Mouse (Mus musculus): ENCODE results near the gene Defa34.
"Not testable (repeated sequence)": the region's sequence is repeated elsewhere in the genome, so short reads cannot be mapped to it uniquely, and the experiment has no call there.

Defa34 gene

DNA sequence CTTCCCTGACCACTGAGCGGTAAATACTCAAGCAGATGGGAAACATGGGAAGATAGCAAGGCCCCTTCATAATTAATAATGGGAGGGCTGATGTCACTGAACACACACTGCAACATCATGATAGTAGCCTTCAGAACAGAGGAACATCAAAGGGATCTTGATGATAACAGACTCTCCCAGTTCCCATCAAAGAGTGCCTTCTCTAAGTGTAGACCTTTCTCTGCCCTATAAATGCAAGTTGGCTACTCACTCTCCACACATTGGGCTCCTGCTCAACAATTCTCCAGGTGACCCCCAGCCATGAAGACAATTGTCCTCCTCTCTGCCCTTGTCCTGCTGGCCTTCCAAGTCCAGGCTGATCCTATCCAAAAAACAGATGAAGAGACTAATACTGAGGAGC lies at the start of gene Defa34:
Defa34 (plus strand) TSS at position 301 of the 400 bp plus-strand sequence.
- DNase-seq (ENCODE audit: low read depth, low spot score) = not testable (repeated sequence)

DNA sequence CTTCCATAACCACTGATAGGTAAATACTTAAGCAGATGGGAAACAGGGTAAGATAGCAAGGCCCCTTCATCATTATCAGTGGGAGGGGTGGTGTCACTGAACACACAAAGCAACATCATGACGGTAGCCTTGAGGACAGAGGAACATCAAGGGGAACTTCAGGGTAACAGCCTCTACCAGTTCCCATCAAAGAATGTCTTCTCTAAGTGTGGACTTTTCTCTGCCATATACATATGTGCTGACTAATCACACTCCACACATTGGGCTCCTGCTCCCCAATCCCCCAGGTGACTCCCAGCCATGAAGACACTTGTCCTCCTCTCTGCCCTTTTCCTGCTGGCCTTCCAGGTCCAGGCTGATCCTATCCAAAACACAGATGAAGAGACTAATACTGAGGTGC lies 47.7 kb upstream of the Defa34 start, which contains the start of gene Defa26:
Defa26 (plus strand) TSS at position 301 of the 400 bp plus-strand sequence.
- not testable (repeated sequence) for DNase-seq (ENCODE audit: low read depth, low spot score)

DNA sequence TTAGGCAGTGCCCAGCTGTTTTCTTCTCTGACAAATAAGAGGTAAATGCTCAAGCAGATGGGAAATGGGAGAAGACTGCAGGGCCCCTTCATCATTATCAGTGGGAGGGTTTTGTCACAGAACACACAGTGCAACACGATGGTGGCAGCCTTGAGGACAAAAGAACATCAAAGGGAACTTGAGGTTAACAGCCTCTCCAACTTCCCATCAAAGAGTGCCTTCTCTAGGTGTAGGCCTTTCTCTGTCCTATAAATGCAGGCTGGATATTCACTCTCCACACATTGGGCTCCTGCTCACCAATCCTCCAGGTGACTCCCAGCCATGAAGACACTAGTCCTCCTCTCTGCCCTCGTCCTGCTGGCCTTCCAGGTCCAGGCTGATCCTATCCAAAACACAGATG lies 10.1 kb upstream of the Defa34 start, which contains the start of gene Defa17:
Defa17 (plus strand) TSS at position 301 of the 400 bp plus-strand sequence.
- not testable (repeated sequence) for DNase-seq (ENCODE audit: low read depth, low spot score)

DNA sequence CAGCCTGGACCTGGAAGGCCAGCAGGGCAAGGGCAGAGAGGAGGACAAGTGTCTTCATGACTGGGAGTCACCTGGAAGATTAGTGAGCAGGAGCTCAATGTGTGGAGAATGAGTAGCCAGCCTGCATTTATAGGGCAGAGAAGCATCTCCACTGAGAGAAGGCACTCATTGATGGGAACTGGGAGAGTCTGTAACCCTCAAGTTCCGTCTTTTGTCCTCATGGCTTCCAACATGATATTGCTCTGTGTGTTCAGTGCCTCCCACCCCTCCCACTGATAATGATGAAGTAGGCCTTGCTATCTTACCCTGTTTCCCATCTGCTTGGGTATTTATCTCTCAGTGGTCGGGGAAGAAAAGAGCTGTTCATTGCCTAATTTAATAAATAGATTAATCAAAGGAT lies 37.9 kb downstream of the Defa34 start, which contains the start of gene AY761184:
AY761184 (minus strand) TSS at position 101 of the 400 bp plus-strand sequence.
- not testable (repeated sequence) for DNase-seq (ENCODE audit: low read depth, low spot score)

Measured in mesoderm, embryonic 11.5 days (tissue).